In the genomic region with DNA sequence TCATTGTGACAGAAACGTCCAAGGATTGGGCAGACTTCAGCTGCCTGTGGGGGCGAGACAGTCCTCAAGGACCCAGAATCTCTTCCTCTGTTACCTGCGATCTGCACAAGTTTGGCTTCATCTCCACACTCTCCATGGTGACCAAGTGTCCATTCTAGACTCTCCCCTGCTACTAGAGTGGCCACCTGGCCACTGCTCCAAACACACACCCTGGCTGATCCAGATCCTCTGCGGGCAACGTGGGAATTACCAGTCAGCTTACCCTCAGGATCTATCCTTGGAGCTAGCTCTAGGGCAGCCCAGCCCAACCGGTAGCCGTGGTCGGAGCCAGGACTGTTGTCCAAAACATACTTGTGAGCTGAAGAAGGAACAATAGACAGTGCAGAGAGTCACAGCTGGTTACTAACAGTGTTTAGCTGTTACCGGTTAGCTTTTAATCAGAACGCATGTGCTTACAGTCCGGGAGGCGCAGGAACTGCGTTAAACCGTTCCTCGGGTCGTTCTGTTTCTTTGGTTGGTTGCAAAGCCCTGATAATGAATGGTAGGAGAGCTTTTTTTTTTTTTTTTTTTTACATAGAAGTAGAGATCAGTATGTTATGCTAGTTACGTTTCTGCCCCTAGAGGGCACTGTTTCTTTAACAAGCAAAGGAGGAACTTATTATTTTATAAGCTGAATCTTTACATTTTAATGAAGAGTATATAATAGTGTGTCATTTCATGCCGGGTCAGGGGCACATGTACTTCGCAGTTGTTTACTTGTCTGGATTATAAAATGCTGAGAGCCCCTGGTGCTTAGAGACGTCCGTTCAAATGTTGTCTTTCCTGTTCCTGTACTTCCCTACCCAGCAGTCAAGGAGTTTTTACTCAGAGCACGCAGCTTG, we compare ENCODE assay signal across 8 mouse cellular contexts. TPM values are rescaled to one million over a fixed set of nuclear protein-coding genes. Genes with fewer than 3 reads are reported as not detected.
DNase-seq lines count a peak whose midpoint lies in the region; ATAC-seq lines count a peak whose summit lies in the region.

No protein-coding gene starts in this region.

- H3K4me3 ChIP-seq in stomach, embryonic 16.5 days (replicated peaks; ENCODE audit: low read length) = 0 out of 2 replicates have a peak overlapping the region, but pooled peaks have one; percentile 21

- H3K9ac ChIP-seq in stomach, embryonic 16.5 days (ENCODE audit: low read length) = peak overlapping the region; percentile 34; the same call in 1 of the 2 replicates

- peak overlapping the region; percentile 39 for H3K4me2 ChIP-seq in stomach, embryonic 16.5 days (ENCODE audit: low read depth, low read length)

- H3K36me3 ChIP-seq in stomach, embryonic 16.5 days (ENCODE audit: control insufficient read depth, insufficient read depth, low read length) = no peaks in the 10 kb centered on the region

- 32% methylated on average over 22 of the region's 22 CpGs for WGBS in stomach, embryonic 16.5 days

- H3K9me3 ChIP-seq in stomach, embryonic 16.5 days (replicated peaks; ENCODE audit: control insufficient read depth, low read length) = no peaks in the 10 kb centered on the region

- ATAC-seq in stomach, embryonic 16.5 days (ENCODE audit: insufficient read depth, low FRiP score) = no peak; the same call in 1 of the 2 replicates

- H3K27me3 ChIP-seq in stomach, embryonic 16.5 days (ENCODE audit: control insufficient read depth, insufficient read depth, low read length) = no peaks in the 10 kb centered on the region

- DNase-seq in cerebellum, adult 8-10 months = peak; percentile 7
- DNase-seq in cerebellum, adult 9-11 months = no peak
- peak; percentile 82 for DNase-seq in 416B (ENCODE audit: low read depth)
- peak; percentile 44 for DNase-seq in cerebellum, adult 9-10 months
- peak; percentile 32 for DNase-seq in heart, adult 8-10 months (ENCODE audit: low spot score)
- peak; percentile 40 to 55 for DNase-seq in kidney, postnatal 36 days
- peak; percentile 68 for DNase-seq in lung, postnatal 14 days

- no peaks in the 10 kb centered on the region for H3K4me1 ChIP-seq in stomach, embryonic 16.5 days (ENCODE audit: control insufficient read depth, insufficient read depth, low read length)

- no peak overlapping the region for H3K27ac ChIP-seq in stomach, embryonic 16.5 days (ENCODE audit: low read length)

RNA-seq across cellular contexts. Expression of gene Exoc6, which starts 52.0 kb away (rescaled TPM):
- total RNA-seq in heart, adult 8-10 months (2022) = 10 to 100 TPM; 30.2 to 36.9 (median 32.5) TPM
- polyA plus RNA-seq in stomach, embryonic 16.5 days (2015; fragmentation: Nextera tagmentation; extraction: Ambion mirVana) = 14.1 and 14.6 TPM in 2 replicates
